Mouse (Mus musculus) ES-E14 (cell line): ENCODE results near the gene Ankrd13a.

Experiments
- CHD2 ChIP-seq: IDR thresholded peaks from 2 replicates; pipeline ENCODE4 v1.6.1; 2014; ENCODE audit warnings: mild to moderate bottlenecking, low read depth, low read length, inconsistent platforms
- HCFC1 ChIP-seq: IDR thresholded peaks from 2 replicates; pipeline ENCODE4 v1.6.1; 2012; ENCODE audit warnings: low read length, inconsistent platforms, borderline replicate concordance; ENCODE audit not compliant: insufficient read depth
- MAFK ChIP-seq: IDR thresholded peaks from 2 replicates; pipeline ENCODE4 v1.6.1; 2014; ENCODE audit warnings: mild to moderate bottlenecking, low read depth, low read length, inconsistent platforms; ENCODE audit not compliant: insufficient read depth
- ZC3H11A ChIP-seq: IDR thresholded peaks from 2 replicates; pipeline ENCODE4 v1.6.1; 2012; ENCODE audit warnings: low read depth, mild to moderate bottlenecking, inconsistent platforms, low read length, borderline replicate concordance

- TF ChIP-seq HCFC1 (no peak), CHD2 (no peak), ZC3H11A (no peak), MAFK (no peak)
Observed at GRCm38 (mm10) chr5:114836886-114837285, 62.4 kb downstream of the Ankrd13a start.
